Mouse (Mus musculus) stomach, embryonic 15.5 days (tissue): ENCODE measurements around the gene Ripor3. TPM values are rescaled to one million over a fixed set of nuclear protein-coding genes. Genes with fewer than 3 reads are reported as not detected.
A peak's percentile ranks its signal among the peaks of the same experiment; 100 is the strongest.
"Not testable (repeated sequence)": the region's sequence is repeated elsewhere in the genome, so short reads cannot be mapped to it uniquely, and the experiment has no call there.

Experiments
- ATAC-seq: fragments of 200-750 bp; cut with Nextera tagmentation; 2 replicates; pipeline ENCODE4 v1.8.0; 2017; ENCODE audit warnings: low read depth, moderate number of reproducible peaks, moderate TSS enrichment; ENCODE audit not compliant: insufficient read depth, low FRiP score
- H3K27ac ChIP-seq: fragments of 300-500 bp; sonication (generic); 2 replicates; pipeline ENCODE4 v1.5.1; 2015; ENCODE audit warnings: mild to moderate bottlenecking, inconsistent platforms
- H3K27me3 ChIP-seq: fragments of 300-500 bp; sonication (generic); replicated peaks from 2 replicates; pipeline ENCODE4 v1.6.1; 2015; ENCODE audit warnings: inconsistent platforms
- H3K36me3 ChIP-seq: fragments of 300-500 bp; sonication (generic); 2 replicates; pipeline ENCODE4 v1.6.1; 2015; ENCODE audit warnings: inconsistent platforms
- H3K4me1 ChIP-seq: fragments of 300-500 bp; sonication (generic); 2 replicates; pipeline ENCODE4 v1.6.1; 2015; ENCODE audit warnings: inconsistent platforms
- H3K4me2 ChIP-seq: fragments of 300-500 bp; sonication (generic); 2 replicates; pipeline ENCODE4 v1.6.1; 2015; ENCODE audit warnings: mild to moderate bottlenecking, inconsistent platforms
- H3K4me3 ChIP-seq: fragments of 300-500 bp; sonication (generic); replicated peaks from 2 replicates; pipeline ENCODE4 v1.5.1; 2015; ENCODE audit warnings: inconsistent platforms
- H3K9ac ChIP-seq: fragments of 300-500 bp; sonication (generic); 2 replicates; pipeline ENCODE4 v1.6.1; 2015; ENCODE audit warnings: inconsistent platforms
- H3K9me3 ChIP-seq: fragments of 300-500 bp; sonication (generic); 2 replicates; pipeline ENCODE4 v1.6.1; 2016; ENCODE audit warnings: inconsistent platforms
- WGBS: fragments of 180-500 bp; shearing (Covaris S2); methylation state at CpG from one replicate; pipeline ENCODE4 v1.1.7; 2015; 5-methylcytosine and 5-hydroxymethylcytosine counted together
- polyA plus RNA-seq: library from polyadenylated mRNA; unstranded; fragments of >200 nt; fragmentation: Nextera tagmentation; extraction: Ambion mirVana; gene quantifications from 2 replicates; pipeline ENCODE4 v1.2.1, GENCODE M21; 2015

The Ripor3 gene
- 3.5 and 4.5 TPM in 2 replicates for polyA plus RNA-seq

DNA sequence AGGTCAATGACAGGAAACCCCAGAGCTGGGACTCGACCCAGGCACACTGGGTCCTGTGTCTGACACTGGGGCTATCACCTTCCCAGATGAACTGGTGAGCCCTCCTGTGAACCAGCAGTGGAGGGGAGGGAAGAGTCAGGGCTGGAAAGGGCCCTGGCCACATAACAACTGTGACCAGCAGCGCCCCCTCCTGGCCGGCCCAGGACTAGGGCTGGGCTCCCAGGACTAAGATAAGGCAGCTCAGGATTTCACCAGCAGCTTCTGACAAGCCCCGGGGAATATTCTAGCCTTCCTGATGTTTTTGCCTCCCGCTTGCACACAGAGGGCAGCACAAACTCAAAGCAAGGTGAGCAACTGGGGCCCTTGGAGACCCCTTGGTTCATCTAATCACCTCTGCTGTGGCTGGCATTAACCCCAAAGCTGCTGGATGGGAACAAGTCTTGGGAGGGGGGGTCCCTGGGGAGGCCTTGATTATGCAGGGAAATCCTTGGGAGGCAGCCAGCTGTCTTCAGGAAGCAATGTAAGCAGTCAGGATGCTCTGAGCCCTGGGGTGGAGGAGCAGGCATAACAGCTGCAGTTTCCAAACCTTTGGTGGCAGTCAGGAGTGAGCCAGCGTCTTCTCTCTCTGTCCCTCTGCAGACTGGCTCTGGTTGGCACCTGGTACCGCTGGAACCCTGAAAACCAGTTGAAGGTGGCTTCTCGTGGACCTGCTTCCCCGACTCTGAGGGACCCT is at the start of gene Ripor3:
Ripor3 (minus strand) TSS at position 683 of the 733 bp plus-strand sequence.
- 37% methylated on average over 9 of the region's 9 CpGs for WGBS

DNA sequence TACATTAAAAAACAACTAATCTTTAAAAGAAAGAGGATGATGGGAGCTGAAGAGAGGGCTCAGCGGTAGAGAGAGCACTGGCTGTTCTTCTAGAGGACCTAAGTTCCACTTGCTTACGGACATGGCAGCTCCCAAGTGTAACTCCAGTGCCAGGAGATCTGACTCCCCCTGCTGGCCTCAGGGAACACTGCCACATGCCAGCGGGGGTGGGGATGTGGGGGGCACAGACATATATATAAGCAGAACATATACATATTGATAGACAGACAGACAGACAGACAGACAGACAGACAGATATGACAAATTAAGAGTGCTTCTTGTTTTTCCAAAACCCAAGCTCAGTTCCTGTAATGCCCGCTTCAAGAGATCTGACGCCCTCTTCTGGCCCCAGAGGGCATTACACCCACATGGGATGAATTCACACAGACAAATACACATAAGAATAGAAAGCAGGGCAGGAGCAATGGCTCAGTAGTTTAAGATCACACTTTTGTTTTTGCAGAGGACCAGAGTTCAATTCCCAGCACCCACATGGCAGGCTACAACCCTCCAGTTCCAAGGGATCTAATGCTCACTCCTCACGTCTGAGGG is 48.9 kb upstream of the Ripor3 start:
- H3K27ac ChIP-seq: no peak overlapping the region
- 80% methylated on average over 6 of the region's 6 CpGs for WGBS

More for the DNA sequence above, at the start of gene Ripor3:
- Histone ChIP-seq H3K9me3 (no peaks in the 10 kb centered on the region), H3K27me3 (no peaks in the 10 kb centered on the region), H3K9ac (no peak within 1 kb of the TSS), H3K4me2 (no peak within 1 kb of the TSS), H3K4me1 (peaks cover 27% of the 10 kb centered on the region), H3K27ac (peak within 1 kb of the TSS; percentile 18; the same call in 1 of the 2 replicates), H3K4me3 (no peak within 1 kb of the TSS), H3K36me3 (no peaks in the 10 kb centered on the region)
- no peak for ATAC-seq

DNA sequence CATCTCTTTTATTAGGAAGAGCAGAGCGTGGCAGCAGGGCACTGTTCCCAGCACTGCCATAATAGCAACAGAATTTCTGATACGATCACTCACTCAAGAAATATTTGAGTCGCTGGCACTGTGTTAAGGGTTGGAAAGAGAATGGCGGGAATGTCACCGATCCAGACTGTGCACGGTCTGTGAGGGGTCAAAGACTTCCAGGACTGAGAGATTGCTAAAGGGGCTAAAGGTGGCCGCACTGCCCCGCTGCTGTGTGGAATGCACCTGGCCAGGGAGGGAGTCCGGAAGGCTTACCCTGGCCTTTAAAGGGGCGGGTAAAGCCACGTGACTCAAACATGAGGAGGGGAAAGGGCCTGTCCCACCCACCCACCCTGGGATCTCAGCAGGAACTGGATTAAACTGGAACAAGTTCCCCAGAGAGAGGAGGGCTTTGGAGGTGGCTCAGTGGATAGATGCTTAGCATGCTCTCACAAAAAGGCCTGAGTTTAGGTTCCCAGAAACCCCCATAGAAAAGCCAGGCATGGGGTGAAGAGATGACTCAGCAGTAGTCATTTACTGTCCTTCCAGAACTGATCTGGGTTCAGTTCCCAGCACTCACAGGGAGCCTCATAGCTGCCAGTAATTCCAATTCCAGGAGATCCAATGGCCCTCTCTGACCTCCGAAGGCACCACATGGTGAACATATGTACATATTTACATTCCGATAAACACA is 48.2 kb upstream of the Ripor3 start:
- no peak; the same call in 1 of the 2 replicates for ATAC-seq
- Histone ChIP-seq H3K36me3 (no peaks in the 10 kb centered on the region), H3K9ac (no peak overlapping the region), H3K9me3 (no peaks in the 10 kb centered on the region), H3K4me1 (peaks cover 3% of the 10 kb centered on the region; the same call in 1 of the 2 replicates), H3K27me3 (no peaks in the 10 kb centered on the region), H3K4me3 (no peak overlapping the region), H3K27ac (no peak overlapping the region), H3K4me2 (no peak overlapping the region)
- 28% methylated on average over 13 of the region's 13 CpGs for WGBS

More for the DNA sequence above, 48.9 kb upstream of the Ripor3 start:
- Histone ChIP-seq H3K4me3 (no peak overlapping the region), H3K9ac (no peak overlapping the region), H3K4me2 (no peak overlapping the region), H3K27me3 (no peaks in the 10 kb centered on the region), H3K36me3 (no peaks in the 10 kb centered on the region), H3K9me3 (no peaks in the 10 kb centered on the region), H3K4me1 (peaks cover 3% of the 10 kb centered on the region; the same call in 1 of the 2 replicates)
- no peak; the same call in 1 of the 2 replicates for ATAC-seq

DNA sequence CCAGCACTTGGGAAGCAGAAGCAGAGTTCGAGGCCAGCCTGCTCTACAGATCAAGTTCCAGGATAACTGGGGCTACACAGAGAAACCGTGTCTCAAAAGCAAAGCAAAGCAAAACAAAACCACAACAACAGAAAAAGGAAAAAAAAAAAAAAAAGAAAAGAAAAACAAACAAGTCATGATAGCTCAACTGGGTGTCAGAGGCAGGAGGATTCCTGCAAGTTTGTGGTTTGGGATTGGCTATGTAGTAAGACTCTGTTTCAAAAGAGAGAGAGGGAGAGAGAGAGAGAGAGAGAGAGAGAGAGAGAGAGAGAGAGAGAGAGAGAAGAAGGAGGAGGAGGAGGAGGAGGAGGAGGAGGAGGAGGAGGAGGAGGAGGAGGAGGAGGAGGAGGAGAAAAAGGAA is 47.5 kb upstream of the Ripor3 start:
- H3K27ac ChIP-seq, ATAC-seq, H3K4me3 ChIP-seq, H3K36me3 ChIP-seq, H3K27me3 ChIP-seq, H3K9me3 ChIP-seq, H3K9ac ChIP-seq, H3K4me2 ChIP-seq, H3K4me1 ChIP-seq: not testable (repeated sequence)
- 57% methylated on average over 2 of the region's 2 CpGs for WGBS

DNA sequence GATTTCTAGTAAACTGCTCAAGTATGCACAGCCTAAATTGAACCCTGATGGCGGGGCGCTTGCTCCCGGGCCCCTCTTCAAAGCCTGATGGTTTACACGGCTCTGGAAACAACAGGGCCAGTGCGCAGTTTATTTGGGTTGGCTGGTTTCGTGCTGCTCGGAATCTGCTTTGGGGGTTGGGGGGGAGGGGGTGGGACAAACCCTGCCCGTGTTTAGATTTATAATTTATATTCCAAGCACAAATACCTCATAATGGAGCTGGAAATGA is 46.2 kb upstream of the Ripor3 start:
- Histone ChIP-seq H3K4me2 (no peak overlapping the region), H3K36me3 (no peaks in the 10 kb centered on the region), H3K4me1 (peaks cover 3% of the 10 kb centered on the region; the same call in 1 of the 2 replicates), H3K27me3 (0 out of 2 replicates have a peak, but pooled peaks cover under 1% of the 10 kb centered on the region), H3K27ac (peak overlapping the region; percentile 24; the same call in 1 of the 2 replicates), H3K9me3 (no peaks in the 10 kb centered on the region), H3K4me3 (no peak overlapping the region), H3K9ac (no peak overlapping the region)
- ATAC-seq: no peak
- whole genome bisulfite sequencing: 40% methylated on average over 8 of the region's 8 CpGs

DNA sequence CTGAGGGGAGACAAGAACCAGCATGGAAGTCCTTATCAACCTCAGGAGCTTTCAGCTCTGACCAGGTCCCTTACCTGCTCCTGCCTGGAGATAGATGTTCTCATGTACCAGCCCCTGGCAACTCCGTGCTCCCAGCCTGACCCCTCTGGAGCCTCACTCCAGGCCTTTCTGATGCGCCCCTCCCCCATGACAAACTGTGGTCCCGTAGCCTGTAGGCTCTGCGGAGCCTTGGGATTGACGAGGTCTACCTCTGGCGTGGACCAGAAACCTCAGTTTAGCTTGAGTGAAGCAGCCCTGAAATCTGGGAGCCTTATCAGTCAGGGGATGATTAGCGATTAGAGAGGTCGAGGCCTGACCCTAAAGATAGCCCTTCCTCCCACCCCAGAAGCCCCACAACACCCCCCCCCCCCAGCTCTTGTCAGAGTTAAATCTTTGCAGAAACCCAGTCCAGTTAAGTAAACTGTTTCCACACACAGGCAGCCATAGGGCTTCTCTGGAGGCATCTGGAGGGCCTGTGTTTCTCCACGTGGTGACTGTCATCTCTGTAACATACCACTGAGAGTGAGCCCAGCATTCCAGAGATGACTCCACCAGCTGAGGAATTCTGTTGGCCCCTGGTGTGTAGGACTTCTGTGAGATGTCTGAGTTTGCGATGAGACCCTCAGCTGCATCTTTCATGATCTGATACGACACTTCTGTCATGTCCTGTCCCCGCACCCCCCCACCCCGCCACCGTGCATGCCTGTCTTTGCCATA is 45.7 kb upstream of the Ripor3 start:
- no peak for ATAC-seq
- H3K4me1 ChIP-seq: peaks cover 3% of the 10 kb centered on the region; the same call in 1 of the 2 replicates
- H3K9me3 ChIP-seq: no peaks in the 10 kb centered on the region
- H3K27me3 ChIP-seq: 0 out of 2 replicates have a peak, but pooled peaks cover 3% of the 10 kb centered on the region
- H3K36me3 ChIP-seq: no peaks in the 10 kb centered on the region
- H3K27ac ChIP-seq: peak overlapping the region; percentile 24; the same call in 1 of the 2 replicates
- WGBS: 29% methylated on average over 14 of the region's 14 CpGs
- H3K4me3 ChIP-seq: no peak overlapping the region
- no peak overlapping the region for H3K9ac ChIP-seq
- H3K4me2 ChIP-seq: no peak overlapping the region

DNA sequence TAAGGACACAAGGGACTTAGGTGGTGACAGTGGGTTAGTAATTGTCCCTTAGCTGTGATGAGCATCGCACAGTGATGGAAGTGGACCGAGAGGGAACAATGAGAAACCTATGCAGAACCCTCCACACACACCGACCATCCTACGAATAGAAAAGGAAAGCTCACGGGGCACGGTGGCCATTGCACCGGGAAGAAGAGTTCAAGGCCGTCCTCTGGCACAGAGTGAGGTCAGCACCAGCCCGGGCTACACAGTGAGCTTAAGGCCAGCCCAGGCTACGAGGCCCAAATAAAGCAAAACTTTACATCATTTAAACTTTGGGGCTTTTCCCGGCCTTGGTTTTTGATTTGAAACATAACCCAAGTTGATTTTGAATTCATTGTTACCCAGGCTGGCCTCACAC is 43.7 kb upstream of the Ripor3 start:
- no peak for ATAC-seq
- WGBS: 89% methylated on average over 11 of the region's 11 CpGs
- no peak overlapping the region for H3K4me3 ChIP-seq
- H3K27ac ChIP-seq: no peak overlapping the region
- H3K9me3 ChIP-seq: no peaks in the 10 kb centered on the region
- no peak overlapping the region for H3K9ac ChIP-seq
- peaks cover 10% of the 10 kb centered on the region for H3K4me1 ChIP-seq
- no peak overlapping the region for H3K4me2 ChIP-seq
- H3K27me3 ChIP-seq: 0 out of 2 replicates have a peak, but pooled peaks cover 4% of the 10 kb centered on the region
- H3K36me3 ChIP-seq: no peaks in the 10 kb centered on the region

DNA sequence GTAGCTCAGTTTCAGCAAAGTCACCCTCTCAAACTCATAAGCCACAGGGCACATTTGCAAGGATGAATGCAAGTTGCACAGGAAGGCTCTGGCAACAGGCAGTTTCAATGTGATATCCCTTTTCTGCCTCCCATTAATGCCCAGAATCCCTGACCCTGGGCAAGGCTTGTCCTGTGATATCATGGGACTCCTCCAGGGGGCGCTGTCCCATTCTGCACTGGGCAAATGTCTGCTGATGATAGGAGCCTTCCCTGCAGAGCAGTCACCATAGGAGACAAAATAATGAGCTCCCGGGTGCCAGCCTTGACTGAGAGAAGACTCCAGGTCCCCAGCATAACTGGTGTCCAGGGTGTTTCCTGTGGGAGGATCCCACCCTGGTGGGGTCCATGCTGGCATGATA is 42.3 kb upstream of the Ripor3 start:
- Histone ChIP-seq H3K4me3 (no peak overlapping the region), H3K36me3 (no peaks in the 10 kb centered on the region), H3K4me2 (no peak overlapping the region), H3K9me3 (no peaks in the 10 kb centered on the region), H3K4me1 (peaks cover 17% of the 10 kb centered on the region), H3K27ac (no peak overlapping the region), H3K27me3 (0 out of 2 replicates have a peak, but pooled peaks cover 6% of the 10 kb centered on the region), H3K9ac (no peak overlapping the region)
- no peak for ATAC-seq
- 14% methylated on average over 2 of the region's 2 CpGs for WGBS

DNA sequence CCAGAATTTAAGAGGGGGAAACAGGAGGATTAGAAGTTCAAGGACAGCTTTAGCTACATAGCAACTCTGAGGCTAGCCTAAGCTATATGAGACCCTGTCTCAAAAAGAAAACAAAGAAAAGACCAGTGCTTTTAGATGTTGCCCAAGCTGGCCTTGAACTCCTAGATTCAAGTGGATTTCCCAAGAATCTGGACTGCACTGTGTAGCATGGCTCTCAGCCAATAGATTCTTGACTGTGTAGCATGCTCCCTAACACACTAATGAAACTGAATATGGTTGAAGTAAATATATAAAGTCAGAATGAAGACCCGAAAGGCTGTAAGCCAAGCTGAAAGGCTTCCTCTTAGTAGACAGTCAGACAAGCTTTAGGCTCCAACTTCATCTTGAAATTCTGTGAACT is 41.7 kb upstream of the Ripor3 start:
- Histone ChIP-seq H3K9me3 (no peaks in the 10 kb centered on the region), H3K4me2 (no peak overlapping the region), H3K4me3 (no peak overlapping the region), H3K27ac (no peak overlapping the region), H3K4me1 (peaks cover 17% of the 10 kb centered on the region), H3K36me3 (no peaks in the 10 kb centered on the region), H3K27me3 (0 out of 2 replicates have a peak, but pooled peaks cover 6% of the 10 kb centered on the region), H3K9ac (no peak overlapping the region)
- no peak for ATAC-seq
- WGBS: 68% methylated on average over 1 of the region's 1 CpGs

DNA sequence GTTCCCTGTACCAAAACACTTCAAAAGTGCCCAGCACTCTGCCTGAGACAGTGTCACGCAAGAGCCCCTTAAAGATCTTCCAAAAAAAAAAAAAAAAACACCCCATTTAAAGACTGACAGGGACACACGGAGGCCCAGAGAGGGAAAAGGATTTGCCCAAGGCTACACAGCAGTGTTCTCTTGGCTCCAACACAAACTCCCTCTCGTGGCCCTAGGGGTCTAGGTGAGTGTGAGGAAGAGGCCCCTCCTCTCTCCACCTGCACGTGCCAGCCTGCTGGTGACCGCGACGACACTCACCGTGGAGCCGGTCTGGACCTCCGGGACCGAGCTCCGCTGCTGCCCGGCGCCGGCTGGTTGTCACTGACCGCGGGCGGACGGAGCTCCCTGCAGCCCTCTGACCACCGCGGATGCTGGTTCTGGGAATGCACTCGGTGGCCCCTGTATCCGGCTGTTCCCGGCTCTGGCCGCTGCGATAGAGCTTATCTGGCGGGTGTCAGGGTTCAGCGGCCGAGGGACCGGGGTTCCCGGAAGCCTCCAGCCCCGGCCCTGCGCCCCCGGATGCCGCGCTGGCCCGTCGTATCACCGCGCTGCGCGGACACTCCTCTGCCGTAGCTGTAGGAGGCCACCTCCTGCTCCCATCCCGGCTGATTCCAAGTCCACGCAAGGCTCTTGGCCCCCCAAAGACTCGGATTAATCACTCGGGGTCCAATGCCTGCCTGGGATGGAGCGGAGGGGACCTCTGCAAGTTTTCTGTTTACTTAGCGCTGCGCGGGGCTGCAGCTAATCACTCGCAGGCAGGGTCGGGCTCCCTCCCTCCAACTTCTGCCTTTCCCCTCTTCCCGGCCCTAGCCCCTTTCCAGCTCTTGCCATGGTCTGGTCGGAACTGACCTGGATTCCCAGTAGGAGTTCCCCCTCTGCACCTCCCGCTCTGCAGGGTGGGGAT is 39.9 kb upstream of the Ripor3 start:
- peak overlapping the region; percentile 91 for H3K4me2 ChIP-seq
- H3K9me3 ChIP-seq: no peaks in the 10 kb centered on the region
- WGBS: 2% methylated on average over 56 of the region's 56 CpGs
- H3K4me1 ChIP-seq: peaks cover 20% of the 10 kb centered on the region
- peak overlapping the region; percentile 67; the same call in 1 of the 2 replicates for H3K27ac ChIP-seq
- H3K36me3 ChIP-seq: no peaks in the 10 kb centered on the region
- peak overlapping the region; percentile 55 for H3K4me3 ChIP-seq
- no peak for ATAC-seq
- peak overlapping the region; percentile 43 for H3K9ac ChIP-seq
- H3K27me3 ChIP-seq: 0 out of 2 replicates have a peak, but pooled peaks cover 6% of the 10 kb centered on the region
